Mouse (Mus musculus) liver, postnatal 0 days (tissue): ENCODE results near the gene Col19a1.

Experiments
- CTCF ChIP-seq: sonication (generic); IDR thresholded peaks from 2 replicates; pipeline ENCODE4 v1.5.1; 2016; ENCODE audit warnings: antibody characterized with exemption, low read depth
- EP300 ChIP-seq: IDR thresholded peaks from 2 replicates; pipeline ENCODE4 v1.6.1; 2016; ENCODE audit warnings: antibody characterized with exemption, low read depth, mild to moderate bottlenecking

DNA sequence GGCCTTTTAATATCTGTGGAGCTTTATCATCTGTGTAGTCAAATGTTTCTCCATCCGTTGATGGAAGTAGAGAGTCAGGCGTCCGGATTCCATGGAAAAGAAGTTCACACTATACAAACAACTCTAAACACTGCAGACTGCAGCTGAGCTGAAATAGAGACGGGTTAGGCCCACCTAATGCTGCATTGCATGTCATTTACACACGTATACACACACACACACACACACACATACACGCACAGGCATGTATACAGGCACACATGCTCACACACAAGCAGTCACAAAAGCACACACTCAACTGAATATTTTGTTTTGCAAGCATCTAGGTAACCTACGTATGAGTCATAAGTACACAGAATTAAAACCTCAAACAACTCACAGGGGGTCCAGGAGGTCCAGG, 284.2 kb downstream of the Col19a1 start:
- TF ChIP-seq CTCF (no peak), EP300 (no peak)
